Mouse (Mus musculus): ENCODE measurements around the gene Asz1. TPM values are rescaled to one million over a fixed set of nuclear protein-coding genes. Genes with fewer than 3 reads are reported as not detected.

Asz1 gene
- not detected in 2 replicates for polyA plus RNA-seq (2014; fragmentation: Nextera tagmentation; extraction: Ambion mirVana)

GRCm38 (mm10) chr6:18108934-18109333, at the start of gene Asz1:
TSS of gene Asz1 (minus strand) at chr6:18109061.
- ATAC-seq (ENCODE audit: insufficient read depth, low FRiP score, low TSS enrichment) = no peak
- no peak within 1 kb of the TSS for H3K4me2 ChIP-seq (ENCODE audit: low read depth)

GRCm38 (mm10) chr6:18153031-18153430, 44.2 kb upstream of the Asz1 start:
- H3K27ac ChIP-seq (ENCODE audit: low read depth, low read length) = no peak overlapping the region
- ATAC-seq (ENCODE audit: insufficient read depth, low FRiP score, low TSS enrichment) = no peak
- WGBS = 87% methylated on average over 4 of the region's 4 CpGs

More at GRCm38 (mm10) chr6:18108934-18109333, at the start of gene Asz1:
- Histone ChIP-seq H3K27ac (ENCODE audit: low read depth, low read length) (no peak within 1 kb of the TSS), H3K9me3 (ENCODE audit: control insufficient read depth, low read length) (no peaks in the 10 kb centered on the region), H3K36me3 (ENCODE audit: control insufficient read depth, insufficient read depth, low read length) (no peaks in the 10 kb centered on the region), H3K27me3 (ENCODE audit: control insufficient read depth, insufficient read depth, low read length) (no peaks in the 10 kb centered on the region), H3K4me1 (ENCODE audit: control insufficient read depth, insufficient read depth, low read length) (no peaks in the 10 kb centered on the region), H3K9ac (ENCODE audit: low read length) (no peak within 1 kb of the TSS), H3K4me3 (ENCODE audit: low read depth, low read length) (no peak within 1 kb of the TSS)
- 95% methylated on average over 22 of the region's 22 CpGs for WGBS
- DNase-seq (ENCODE audit: low spot score) = no peak

GRCm38 (mm10) chr6:18135246-18135645, 26.4 kb upstream of the Asz1 start:
- Histone ChIP-seq H3K9ac (ENCODE audit: low read length) (no peak overlapping the region), H3K4me1 (ENCODE audit: control insufficient read depth, insufficient read depth, low read length) (no peaks in the 10 kb centered on the region), H3K4me2 (ENCODE audit: low read depth) (no peak overlapping the region), H3K27ac (ENCODE audit: low read depth, low read length) (no peak overlapping the region), H3K27me3 (ENCODE audit: control insufficient read depth, insufficient read depth, low read length) (no peaks in the 10 kb centered on the region), H3K36me3 (ENCODE audit: control insufficient read depth, insufficient read depth, low read length) (no peaks in the 10 kb centered on the region), H3K4me3 (ENCODE audit: low read depth, low read length) (no peak overlapping the region), H3K9me3 (ENCODE audit: control insufficient read depth, low read length) (no peaks in the 10 kb centered on the region)
- WGBS = 74% methylated on average over 1 of the region's 1 CpGs
- ATAC-seq (ENCODE audit: insufficient read depth, low FRiP score, low TSS enrichment) (no peak), DNase-seq (ENCODE audit: low spot score) (no peak)

More at GRCm38 (mm10) chr6:18153031-18153430, 44.2 kb upstream of the Asz1 start:
- no peak overlapping the region for H3K9ac ChIP-seq (ENCODE audit: low read length)
- no peaks in the 10 kb centered on the region for H3K9me3 ChIP-seq (ENCODE audit: control insufficient read depth, low read length)
- no peaks in the 10 kb centered on the region for H3K27me3 ChIP-seq (ENCODE audit: control insufficient read depth, insufficient read depth, low read length)
- H3K4me1 ChIP-seq (ENCODE audit: control insufficient read depth, insufficient read depth, low read length) = no peaks in the 10 kb centered on the region
- DNase-seq (ENCODE audit: low spot score) = no peak
- H3K4me2 ChIP-seq (ENCODE audit: low read depth) = no peak overlapping the region
- no peaks in the 10 kb centered on the region for H3K36me3 ChIP-seq (ENCODE audit: control insufficient read depth, insufficient read depth, low read length)
- H3K4me3 ChIP-seq (ENCODE audit: low read depth, low read length) = no peak overlapping the region

- no peak overlapping the region for H3K27ac ChIP-seq (ENCODE audit: low read depth, low read length)
- H3K9me3 ChIP-seq (ENCODE audit: control insufficient read depth, low read length) = no peaks in the 10 kb centered on the region
- H3K27me3 ChIP-seq (ENCODE audit: control insufficient read depth, insufficient read depth, low read length) = no peaks in the 10 kb centered on the region
- no peak overlapping the region for H3K9ac ChIP-seq (ENCODE audit: low read length)
- H3K36me3 ChIP-seq (ENCODE audit: control insufficient read depth, insufficient read depth, low read length) = no peaks in the 10 kb centered on the region
- ATAC-seq (ENCODE audit: insufficient read depth, low FRiP score, low TSS enrichment) (no peak), DNase-seq (ENCODE audit: low spot score) (no peak)
- 83% methylated on average over 4 of the region's 4 CpGs for WGBS
- no peak overlapping the region for H3K4me2 ChIP-seq (ENCODE audit: low read depth)
- no peaks in the 10 kb centered on the region for H3K4me1 ChIP-seq (ENCODE audit: control insufficient read depth, insufficient read depth, low read length)
- no peak overlapping the region for H3K4me3 ChIP-seq (ENCODE audit: low read depth, low read length)
These were observed 19.2 kb upstream of the Asz1 start for GRCm38 (mm10) chr6:18128059-18128458.

GRCm38 (mm10) chr6:18127206-18127983, 18.5 kb upstream of the Asz1 start:
- no peak overlapping the region for H3K4me3 ChIP-seq (ENCODE audit: low read depth, low read length)
- H3K36me3 ChIP-seq (ENCODE audit: control insufficient read depth, insufficient read depth, low read length) = no peaks in the 10 kb centered on the region
- no peak overlapping the region for H3K4me2 ChIP-seq (ENCODE audit: low read depth)
- H3K27me3 ChIP-seq (ENCODE audit: control insufficient read depth, insufficient read depth, low read length) = no peaks in the 10 kb centered on the region
- no peak overlapping the region for H3K9ac ChIP-seq (ENCODE audit: low read length)
- no peaks in the 10 kb centered on the region for H3K4me1 ChIP-seq (ENCODE audit: control insufficient read depth, insufficient read depth, low read length)
- DNase-seq (ENCODE audit: low spot score) (no peak), ATAC-seq (ENCODE audit: insufficient read depth, low FRiP score, low TSS enrichment) (no peak)
- no peaks in the 10 kb centered on the region for H3K9me3 ChIP-seq (ENCODE audit: control insufficient read depth, low read length)
- H3K27ac ChIP-seq (ENCODE audit: low read depth, low read length) = no peak overlapping the region
- 57% methylated on average over 2 of the region's 2 CpGs for WGBS

- Histone ChIP-seq H3K9me3 (ENCODE audit: control insufficient read depth, low read length) (no peaks in the 10 kb centered on the region), H3K27ac (ENCODE audit: low read depth, low read length) (no peak overlapping the region), H3K9ac (ENCODE audit: low read length) (no peak overlapping the region), H3K27me3 (ENCODE audit: control insufficient read depth, insufficient read depth, low read length) (no peaks in the 10 kb centered on the region), H3K4me3 (ENCODE audit: low read depth, low read length) (no peak overlapping the region), H3K4me1 (ENCODE audit: control insufficient read depth, insufficient read depth, low read length) (no peaks in the 10 kb centered on the region), H3K4me2 (ENCODE audit: low read depth) (no peak overlapping the region), H3K36me3 (ENCODE audit: control insufficient read depth, insufficient read depth, low read length) (no peaks in the 10 kb centered on the region)
- DNase-seq (ENCODE audit: low spot score) = no peak
- no peak for ATAC-seq (ENCODE audit: insufficient read depth, low FRiP score, low TSS enrichment)
- 89% methylated on average over 1 of the region's 1 CpGs for WGBS
These were observed 12.0 kb downstream of the Asz1 start for GRCm38 (mm10) chr6:18096861-18097260.

GRCm38 (mm10) chr6:18089098-18089497, 19.8 kb downstream of the Asz1 start:
- no peaks in the 10 kb centered on the region for H3K9me3 ChIP-seq (ENCODE audit: control insufficient read depth, low read length)
- H3K4me1 ChIP-seq (ENCODE audit: control insufficient read depth, insufficient read depth, low read length) = no peaks in the 10 kb centered on the region
- H3K4me3 ChIP-seq (ENCODE audit: low read depth, low read length) = no peak overlapping the region

GRCm38 (mm10) chr6:18087160-18087804, 21.6 kb downstream of the Asz1 start:
- 66% methylated on average over 5 of the region's 5 CpGs for WGBS
- no peak for ATAC-seq (ENCODE audit: insufficient read depth, low FRiP score, low TSS enrichment)
- no peak overlapping the region for H3K9ac ChIP-seq (ENCODE audit: low read length)
- H3K36me3 ChIP-seq (ENCODE audit: control insufficient read depth, insufficient read depth, low read length) = no peaks in the 10 kb centered on the region
- no peak overlapping the region for H3K4me2 ChIP-seq (ENCODE audit: low read depth)
- peak; percentile 36 for DNase-seq (ENCODE audit: low spot score)
- no peaks in the 10 kb centered on the region for H3K9me3 ChIP-seq (ENCODE audit: control insufficient read depth, low read length)
- no peak overlapping the region for H3K4me3 ChIP-seq (ENCODE audit: low read depth, low read length)
- H3K27me3 ChIP-seq (ENCODE audit: control insufficient read depth, insufficient read depth, low read length) = no peaks in the 10 kb centered on the region
- no peak overlapping the region for H3K27ac ChIP-seq (ENCODE audit: low read depth, low read length)
- no peaks in the 10 kb centered on the region for H3K4me1 ChIP-seq (ENCODE audit: control insufficient read depth, insufficient read depth, low read length)

More at GRCm38 (mm10) chr6:18089098-18089497, 19.8 kb downstream of the Asz1 start:
- no peaks in the 10 kb centered on the region for H3K27me3 ChIP-seq (ENCODE audit: control insufficient read depth, insufficient read depth, low read length)
- no peak overlapping the region for H3K9ac ChIP-seq (ENCODE audit: low read length)
- no peak overlapping the region for H3K4me2 ChIP-seq (ENCODE audit: low read depth)
- DNase-seq (ENCODE audit: low spot score) (no peak), ATAC-seq (ENCODE audit: insufficient read depth, low FRiP score, low TSS enrichment) (no peak)
- whole genome bisulfite sequencing = 86% methylated on average over 5 of the region's 5 CpGs
- H3K27ac ChIP-seq (ENCODE audit: low read depth, low read length) = no peak overlapping the region
- H3K36me3 ChIP-seq (ENCODE audit: control insufficient read depth, insufficient read depth, low read length) = no peaks in the 10 kb centered on the region

GRCm38 (mm10) chr6:18078615-18079014, 30.2 kb downstream of the Asz1 start:
- no peak overlapping the region for H3K9ac ChIP-seq (ENCODE audit: low read length)
- ATAC-seq (ENCODE audit: insufficient read depth, low FRiP score, low TSS enrichment) (no peak), DNase-seq (ENCODE audit: low spot score) (no peak)
- H3K4me2 ChIP-seq (ENCODE audit: low read depth) = no peak overlapping the region
- WGBS = 50% methylated on average over 1 of the region's 1 CpGs
- no peak overlapping the region for H3K4me3 ChIP-seq (ENCODE audit: low read depth, low read length)
- no peaks in the 10 kb centered on the region for H3K27me3 ChIP-seq (ENCODE audit: control insufficient read depth, insufficient read depth, low read length)
- no peaks in the 10 kb centered on the region for H3K36me3 ChIP-seq (ENCODE audit: control insufficient read depth, insufficient read depth, low read length)
- H3K9me3 ChIP-seq (ENCODE audit: control insufficient read depth, low read length) = no peaks in the 10 kb centered on the region
- no peaks in the 10 kb centered on the region for H3K4me1 ChIP-seq (ENCODE audit: control insufficient read depth, insufficient read depth, low read length)
- no peak overlapping the region for H3K27ac ChIP-seq (ENCODE audit: low read depth, low read length)
